Mouse (Mus musculus) frontal cortex, postnatal 10 days (tissue): ENCODE results near the gene Rora.

Source experiments
- DNase-seq, 2 experiments: peaks; one replicate each; pipeline ENCODE4 v3.0.0; 2022; ENCODE audit warnings: low spot score in 2 of 2, mixed read lengths in 1 of 2

Rora gene

GRCm38 (mm10) chr9:69343881-69344280 is 690.3 kb downstream of the Rora start:
- no peak for DNase-seq

- DNase-seq, result no peak
Observed at GRCm38 (mm10) chr9:69345550-69345949, 692.0 kb downstream of the Rora start.

- DNase-seq, result no peak
Observed at GRCm38 (mm10) chr9:69347796-69348195, 694.2 kb downstream of the Rora start.

GRCm38 (mm10) chr9:69349537-69349936 is 696.0 kb downstream of the Rora start:
- no peak for DNase-seq

- no peak for DNase-seq
Observed at GRCm38 (mm10) chr9:69354228-69354627, 700.6 kb downstream of the Rora start.

- peak; percentile 40 to 57 for DNase-seq
Observed at GRCm38 (mm10) chr9:69357834-69358233, 704.2 kb downstream of the Rora start.

GRCm38 (mm10) chr9:69358797-69359196 is 705.2 kb downstream of the Rora start:
- DNase-seq, result no peak

GRCm38 (mm10) chr9:69361951-69362445 is 708.4 kb downstream of the Rora start:
- no peak for DNase-seq

GRCm38 (mm10) chr9:69362766-69363165 is 709.2 kb downstream of the Rora start:
- no peak for DNase-seq

- DNase-seq, result no peak
Observed at GRCm38 (mm10) chr9:69364117-69364516, 710.5 kb downstream of the Rora start.

GRCm38 (mm10) chr9:69367055-69367454 is 713.5 kb downstream of the Rora start:
- no peak for DNase-seq

- peak in 1 of 2 experiments; percentile 46 for DNase-seq
Observed at GRCm38 (mm10) chr9:69368071-69368470, 714.5 kb downstream of the Rora start.

- no peak for DNase-seq
Observed at GRCm38 (mm10) chr9:69371046-69371724, 717.6 kb downstream of the Rora start.

GRCm38 (mm10) chr9:69372871-69373270 is 719.3 kb downstream of the Rora start:
- DNase-seq, result no peak

- DNase-seq, result no peak
Observed at GRCm38 (mm10) chr9:69376982-69377653, 723.5 kb downstream of the Rora start.

GRCm38 (mm10) chr9:69377654-69378045 is 724.1 kb downstream of the Rora start:
- DNase-seq, result no peak

GRCm38 (mm10) chr9:69380546-69380945 is 727.0 kb downstream of the Rora start:
- no peak for DNase-seq

GRCm38 (mm10) chr9:69381741-69382140 is 728.2 kb downstream of the Rora start:
- no peak for DNase-seq

GRCm38 (mm10) chr9:69384475-69384874 is 730.9 kb downstream of the Rora start:
- no peak for DNase-seq

- no peak for DNase-seq
Observed at GRCm38 (mm10) chr9:69384905-69385304, 731.3 kb downstream of the Rora start.

- no peak for DNase-seq
Observed at GRCm38 (mm10) chr9:69387296-69387695, 733.7 kb downstream of the Rora start.

- DNase-seq, result no peak
Observed at GRCm38 (mm10) chr9:69390631-69391030, 737.0 kb downstream of the Rora start.

- no peak for DNase-seq
Observed at GRCm38 (mm10) chr9:69394234-69394633, 740.6 kb downstream of the Rora start.
